Mouse (Mus musculus) intestine, postnatal 0 days (tissue): ENCODE results near the gene Gm28041. TPM values are rescaled to one million over a fixed set of nuclear protein-coding genes. Genes with fewer than 3 reads are reported as not detected.
A peak's percentile ranks its signal among the peaks of the same experiment; 100 is the strongest.

Experiments
- ATAC-seq: fragments of 200-750 bp; cut with Nextera tagmentation; 2 replicates; pipeline ENCODE4 v1.8.0; 2017; ENCODE audit warnings: mild to moderate bottlenecking, moderate TSS enrichment, moderate library complexity
- H3K27ac ChIP-seq: fragments of 300-500 bp; sonication (generic); 2 replicates; pipeline ENCODE4 v1.5.1; 2014; ENCODE audit warnings: mild to moderate bottlenecking, low read depth, low read length, moderate library complexity
- H3K27me3 ChIP-seq: fragments of 300-500 bp; sonication (generic); replicated peaks from 2 replicates; pipeline ENCODE4 v1.6.1; 2014; ENCODE audit warnings: low read length, mixed read lengths; ENCODE audit not compliant: control insufficient read depth, insufficient read depth
- H3K36me3 ChIP-seq: fragments of 300-500 bp; sonication (generic); 2 replicates; pipeline ENCODE4 v1.6.1; 2014; ENCODE audit warnings: mild to moderate bottlenecking, moderate library complexity; ENCODE audit not compliant: control insufficient read depth, insufficient read depth
- H3K4me1 ChIP-seq: fragments of 300-500 bp; sonication (generic); replicated peaks from 2 replicates; pipeline ENCODE4 v1.6.1; 2014; ENCODE audit warnings: antibody characterized with exemption, low read length, mixed read lengths; ENCODE audit not compliant: control insufficient read depth, insufficient read depth
- H3K4me2 ChIP-seq: fragments of 300-500 bp; sonication (generic); replicated peaks from 2 replicates; pipeline ENCODE4 v1.6.1; 2014; ENCODE audit warnings: low read depth, mild to moderate bottlenecking, moderate library complexity
- H3K4me3 ChIP-seq: fragments of 300-500 bp; sonication (generic); 2 replicates; pipeline ENCODE4 v1.5.1; 2014; ENCODE audit warnings: low read depth, low read length
- H3K9ac ChIP-seq: fragments of 300-500 bp; sonication (generic); 2 replicates; pipeline ENCODE4 v1.6.1; 2014; ENCODE audit warnings: mild to moderate bottlenecking, low read depth, low read length
- H3K9me3 ChIP-seq: fragments of 300-500 bp; sonication (generic); 2 replicates; pipeline ENCODE4 v1.6.1; 2016; ENCODE audit warnings: mixed run types; ENCODE audit not compliant: control insufficient read depth
- CTCF ChIP-seq: sonication (generic); IDR thresholded peaks from 2 replicates; pipeline ENCODE4 v1.5.1; 2016; ENCODE audit warnings: low read depth, mild to moderate bottlenecking, control low read depth, antibody characterized with exemption, moderate library complexity
- WGBS: fragments of 180-500 bp; shearing (Covaris S2); extraction: QIAGEN DNeasy Blood & Tissue Kit; methylation state at CpG from one replicate; pipeline ENCODE4 v1.1.7; 2014; 5-methylcytosine and 5-hydroxymethylcytosine counted together
- polyA plus RNA-seq: library from polyadenylated mRNA; unstranded; fragments of >200 nt; fragmentation: Nextera tagmentation; extraction: Ambion mirVana; gene quantifications from 2 replicates; pipeline ENCODE4 v1.2.1, GENCODE M21; 2015

Gm28041 gene
- polyA plus RNA-seq, 1 experiment from 2014 or later = 0.38 TPM

GRCm38 (mm10) chr13:67332877-67333276 lies 42.7 kb downstream of the Gm28041 start:
- WGBS = 69% methylated on average over 1 of the region's 1 CpGs
- ATAC-seq = no peak

GRCm38 (mm10) chr13:67332019-67332724 lies 43.4 kb downstream of the Gm28041 start, which contains the start of gene Zfp595:
Gene Zfp595 (minus strand): TSS chr13:67332570.
- peak within 1 kb of the TSS; percentile 44 for H3K4me3 ChIP-seq
- peak; percentile 73 for TF ChIP-seq CTCF
- H3K27ac ChIP-seq = peak within 1 kb of the TSS; percentile 3; the same call in 1 of the 2 replicates
- ATAC-seq = peak; percentile 88
- 0 out of 2 replicates have a peak, but pooled peaks cover 3% of the 10 kb centered on the region for H3K4me1 ChIP-seq
- WGBS = 6% methylated on average over 17 of the region's 17 CpGs
- no peaks in the 10 kb centered on the region for H3K27me3 ChIP-seq
- H3K4me2 ChIP-seq = peak within 1 kb of the TSS; percentile 66
- H3K36me3 ChIP-seq = no peaks in the 10 kb centered on the region
- no peaks in the 10 kb centered on the region for H3K9me3 ChIP-seq
- H3K9ac ChIP-seq = peak within 1 kb of the TSS; percentile 45

More at GRCm38 (mm10) chr13:67332877-67333276, 42.7 kb downstream of the Gm28041 start:
- Histone ChIP-seq H3K4me3 (peak overlapping the region; percentile 44), H3K4me2 (peak overlapping the region; percentile 66), H3K27me3 (no peaks in the 10 kb centered on the region), H3K4me1 (0 out of 2 replicates have a peak, but pooled peaks cover 3% of the 10 kb centered on the region), H3K27ac (0 out of 2 replicates have a peak overlapping the region, but pooled peaks have one; percentile 3), H3K9ac (peak overlapping the region; percentile 45), H3K9me3 (no peaks in the 10 kb centered on the region), H3K36me3 (no peaks in the 10 kb centered on the region)
- TF ChIP-seq CTCF = no peak

- Histone ChIP-seq H3K27ac (no peak overlapping the region), H3K4me1 (no peaks in the 10 kb centered on the region), H3K9me3 (no peaks in the 10 kb centered on the region), H3K9ac (no peak overlapping the region), H3K4me2 (peak overlapping the region; percentile 80), H3K27me3 (no peaks in the 10 kb centered on the region), H3K36me3 (no peaks in the 10 kb centered on the region), H3K4me3 (peak overlapping the region; percentile 69)
- 20% methylated on average over 5 of the region's 5 CpGs for WGBS
- TF ChIP-seq CTCF = no peak
- ATAC-seq = 0 out of 2 replicates have a peak, but pooled peaks have one; percentile 53
These were observed 68.8 kb downstream of the Gm28041 start for GRCm38 (mm10) chr13:67306718-67307117.

GRCm38 (mm10) chr13:67305822-67306672 lies 69.5 kb downstream of the Gm28041 start, which contains the start of gene Zfp457:
Gene Zfp457 (minus strand): TSS chr13:67306485.
- WGBS = 9% methylated on average over 16 of the region's 16 CpGs
- H3K9me3 ChIP-seq = no peaks in the 10 kb centered on the region
- peak within 1 kb of the TSS; percentile 80 for H3K4me2 ChIP-seq
- peak within 1 kb of the TSS; percentile 49 for H3K9ac ChIP-seq
- peak; percentile 97 for ATAC-seq
- H3K4me1 ChIP-seq = no peaks in the 10 kb centered on the region
- H3K36me3 ChIP-seq = no peaks in the 10 kb centered on the region
- H3K27ac ChIP-seq = no peak within 1 kb of the TSS
- peak within 1 kb of the TSS; percentile 69 for H3K4me3 ChIP-seq
- no peaks in the 10 kb centered on the region for H3K27me3 ChIP-seq
- no peak for TF ChIP-seq CTCF

Other genes with a start within 250 kb of the Gm28041 start
- gene Rsl1, start 202.6 kb downstream of the Gm28041 start, polyA plus RNA-seq = 2.9 and 3.9 TPM in 2 replicates
- gene Zfp455, start 181.2 kb downstream of the Gm28041 start, polyA plus RNA-seq = 1.2 and 1.5 TPM in 2 replicates
- gene Zfp458, start 97.3 kb downstream of the Gm28041 start, polyA plus RNA-seq = 0.77 and 1.1 TPM in 2 replicates
- 0.27 and 0.46 TPM in 2 replicates for gene Zfp457, start 69.2 kb downstream of the Gm28041 start, polyA plus RNA-seq
- gene Zfp595, start 43.2 kb downstream of the Gm28041 start, polyA plus RNA-seq = 1.0 and 1.1 TPM in 2 replicates
- gene Gm28044, start 15.2 kb downstream of the Gm28041 start, polyA plus RNA-seq = 0.26 TPM in 1 of 2 replicates, not detected in the other
- gene Zfp953, start 15.1 kb downstream of the Gm28041 start, polyA plus RNA-seq = 0.83 and 0.90 TPM in 2 replicates
- 1.1 and 1.4 TPM in 2 replicates for gene Zfp456, start 77 bp upstream of the Gm28041 start, polyA plus RNA-seq
- gene Zfp429, start 24.1 kb upstream of the Gm28041 start, polyA plus RNA-seq = 4.1 and 5.0 TPM in 2 replicates
- 1.1 and 1.2 TPM in 2 replicates for gene Zfp459, start 45.7 kb upstream of the Gm28041 start, polyA plus RNA-seq
- 3.0 and 3.2 TPM in 2 replicates for gene Zfp874a, start 75.9 kb upstream of the Gm28041 start, polyA plus RNA-seq
- gene Zfp874b, start 108.5 kb upstream of the Gm28041 start, polyA plus RNA-seq = 1.2 and 1.3 TPM in 2 replicates
- gene Zfp58, start 124.8 kb upstream of the Gm28041 start, polyA plus RNA-seq = 4.1 and 4.7 TPM in 2 replicates
- gene Gm26965, start 150.4 kb upstream of the Gm28041 start, polyA plus RNA-seq = not detected in 2 replicates
- 23.2 and 23.9 TPM in 2 replicates for gene Zfp87, start 150.4 kb upstream of the Gm28041 start, polyA plus RNA-seq
- 2.9 and 3.7 TPM in 2 replicates for gene Zfp748, start 178.1 kb upstream of the Gm28041 start, polyA plus RNA-seq
- 1.9 and 2.3 TPM in 2 replicates for gene Zfp729b, start 234.0 kb upstream of the Gm28041 start, polyA plus RNA-seq